Comparison of ENCODE assay signal across 8 mouse cellular contexts in the genomic region with DNA sequence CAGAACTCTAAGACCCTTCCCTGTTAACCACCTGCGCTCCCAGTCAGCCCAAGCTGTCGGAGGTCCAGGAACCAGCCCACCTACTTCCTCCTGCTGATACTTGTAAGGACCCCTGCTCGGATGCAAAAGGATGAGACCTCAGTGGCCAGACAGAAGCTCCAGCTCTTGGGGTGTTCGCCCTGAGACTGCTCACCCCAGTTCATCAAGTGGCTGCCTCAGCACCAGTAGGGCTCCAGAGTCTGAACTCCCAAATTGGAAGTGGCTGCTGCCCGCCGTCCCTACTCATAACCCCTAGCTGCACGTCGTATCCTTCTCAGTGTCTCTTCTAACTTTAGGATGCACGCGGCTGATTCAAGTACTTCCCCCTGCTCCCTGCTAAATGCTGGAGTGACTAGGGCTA. TPM values are rescaled to one million over a fixed set of nuclear protein-coding genes. Genes with fewer than 3 reads are reported as not detected.
A peak's percentile ranks its signal among the peaks of the same experiment; 100 is the strongest.
DNase-seq lines count a peak whose midpoint lies in the region; ATAC-seq and TF ChIP-seq lines count a peak whose summit lies in the region.

No protein-coding gene starts in this region.

- intact Hi-C loops in left cerebral cortex, postnatal 14 days (cut with DNase I) = no loop called here

- peaks cover 33% of the 10 kb centered on the region for H3K27me3 ChIP-seq in kidney, embryonic 16.5 days (ENCODE audit: insufficient read depth, low read length)
- no peaks in the 10 kb centered on the region; the same call in 1 of the 2 replicates for H3K27me3 ChIP-seq in kidney, adult 2 months (replicated peaks; ENCODE audit: control insufficient read depth, insufficient read depth, low read length)
- peaks cover 19% of the 10 kb centered on the region for H3K27me3 ChIP-seq in intestine, embryonic 16.5 days (replicated peaks; ENCODE audit: control insufficient read depth, insufficient read depth, low read length)
- peaks cover 15% of the 10 kb centered on the region for H3K27me3 ChIP-seq in neural tube, embryonic 12.5 days (replicated peaks)

- 4% methylated on average over 10 of the region's 10 CpGs for WGBS in kidney, embryonic 16.5 days
- WGBS in kidney, adult 2 months = 4% methylated on average over 10 of the region's 10 CpGs
- 3% methylated on average over 10 of the region's 10 CpGs for WGBS in intestine, embryonic 16.5 days
- 2% methylated on average over 10 of the region's 10 CpGs for WGBS in neural tube, embryonic 12.5 days

- H3K9me3 ChIP-seq in kidney, embryonic 16.5 days (ENCODE audit: low read length) = no peaks in the 10 kb centered on the region
- H3K9me3 ChIP-seq in intestine, embryonic 16.5 days (ENCODE audit: control insufficient read depth, low read length) = no peaks in the 10 kb centered on the region
- no peaks in the 10 kb centered on the region for H3K9me3 ChIP-seq in neural tube, embryonic 12.5 days

- H3K4me2 ChIP-seq in kidney, embryonic 16.5 days (replicated peaks; ENCODE audit: low read depth, low read length) = peak overlapping the region; percentile 85
- H3K4me2 ChIP-seq in intestine, embryonic 16.5 days (ENCODE audit: low read depth, low read length) = peak overlapping the region; percentile 88
- H3K4me2 ChIP-seq in neural tube, embryonic 12.5 days (replicated peaks) = peak overlapping the region; percentile 73

- H3K27ac ChIP-seq in kidney, embryonic 16.5 days (ENCODE audit: low read length) = no peak overlapping the region
- H3K27ac ChIP-seq in kidney, adult 2 months (ENCODE audit: insufficient read depth, low read depth, low read length) = no peak overlapping the region
- no peak overlapping the region for H3K27ac ChIP-seq in embryonic fibroblast, embryonic 13.5 days (ENCODE audit: insufficient read depth, low read length)
- no peak overlapping the region for H3K27ac ChIP-seq in intestine, embryonic 16.5 days (ENCODE audit: low read length)
- no peak overlapping the region for H3K27ac ChIP-seq in neural tube, embryonic 12.5 days

- H3K4me1 ChIP-seq in kidney, embryonic 16.5 days (ENCODE audit: insufficient read depth, low read length) = no peaks in the 10 kb centered on the region; the same call in none of the 2 replicates
- no peaks in the 10 kb centered on the region for H3K4me1 ChIP-seq in kidney, adult 2 months (ENCODE audit: control insufficient read depth, insufficient read depth, low read length)
- H3K4me1 ChIP-seq in embryonic fibroblast, embryonic 13.5 days (ENCODE audit: control insufficient read depth, insufficient read depth, low read length) = peaks cover 8% of the 10 kb centered on the region; the same call in 1 of the 2 replicates
- H3K4me1 ChIP-seq in intestine, embryonic 16.5 days (ENCODE audit: control insufficient read depth, insufficient read depth, low read length) = 0 out of 2 replicates have a peak, but pooled peaks cover 8% of the 10 kb centered on the region
- H3K4me1 ChIP-seq in neural tube, embryonic 12.5 days = peaks cover 18% of the 10 kb centered on the region; the same call in 1 of the 2 replicates

- peak; percentile 7; the same call in 1 of the 2 replicates for ATAC-seq in kidney, embryonic 16.5 days (ENCODE audit: low FRiP score, low TSS enrichment)
- ATAC-seq in intestine, embryonic 16.5 days = no peak
- ATAC-seq in neural tube, embryonic 12.5 days (ENCODE audit: low FRiP score, low read depth) = peak; percentile 57; the same call in 1 of the 2 replicates

- no peak for TF ChIP-seq CTCF in kidney, adult 2 months (conservative IDR thresholded peaks at IDR 0.05; ENCODE audit: insufficient read depth, insufficient read length, low read depth, low read length)
- TF ChIP-seq CTCF in embryonic fibroblast, embryonic 13.5 days (IDR thresholded peaks at IDR 0.05; ENCODE audit: borderline replicate concordance, insufficient read depth, low read length) = no peak

- H3K9ac ChIP-seq in kidney, embryonic 16.5 days (replicated peaks; ENCODE audit: low read length) = peak overlapping the region; percentile 10
- H3K9ac ChIP-seq in intestine, embryonic 16.5 days (ENCODE audit: low read depth, low read length) = no peak overlapping the region
- H3K9ac ChIP-seq in neural tube, embryonic 12.5 days = peak overlapping the region; percentile 18

- no peak for TF ChIP-seq POLR2A in kidney, adult 2 months (IDR thresholded peaks at IDR 0.05; ENCODE audit: low read depth, low read length)
- TF ChIP-seq POLR2A in embryonic fibroblast, embryonic 13.5 days (IDR thresholded peaks at IDR 0.05; ENCODE audit: low read depth, low read length) = no peak

- H3K36me3 ChIP-seq in kidney, embryonic 16.5 days (ENCODE audit: insufficient read depth, low read length) = no peaks in the 10 kb centered on the region
- H3K36me3 ChIP-seq in kidney, adult 2 months (ENCODE audit: control insufficient read depth, insufficient read depth, low read length) = no peaks in the 10 kb centered on the region
- H3K36me3 ChIP-seq in intestine, embryonic 16.5 days (ENCODE audit: control insufficient read depth, insufficient read depth, low read length) = no peaks in the 10 kb centered on the region
- H3K36me3 ChIP-seq in neural tube, embryonic 12.5 days = no peaks in the 10 kb centered on the region

- peak overlapping the region; percentile 43 for H3K4me3 ChIP-seq in kidney, embryonic 16.5 days (ENCODE audit: low read length)
- H3K4me3 ChIP-seq in kidney, adult 2 months (ENCODE audit: insufficient read depth, low read depth, low read length) = no peak overlapping the region
- peak overlapping the region; percentile 30 for H3K4me3 ChIP-seq in embryonic fibroblast, embryonic 13.5 days (ENCODE audit: insufficient read depth, low read length)
- H3K4me3 ChIP-seq in intestine, embryonic 16.5 days (ENCODE audit: low read length) = peak overlapping the region; percentile 48
- peak overlapping the region; percentile 36 for H3K4me3 ChIP-seq in neural tube, embryonic 12.5 days

- DNase-seq in kidney, adult 2 months = no peak
- DNase-seq in left cerebral cortex, postnatal 14 days (ENCODE audit: low spot score in 2 of 2) = no peak
- no peak for DNase-seq in adrenal gland, adult (ENCODE audit: inconsistent age in 2 of 2, low spot score in 1 of 2)
- no peak for DNase-seq in urinary bladder, postnatal 36 days (ENCODE audit: low spot score in 2 of 2)

RNA-seq across cellular contexts. Expression of a gene that starts 0.6 kb away (rescaled TPM):
- polyA plus RNA-seq in kidney, embryonic 16.5 days (2015; fragmentation: Nextera tagmentation; extraction: Ambion mirVana) = 0.59 and 0.77 TPM in 2 replicates
- not detected in 2 replicates for polyA plus RNA-seq in kidney, adult 2 months (2012; rRNA removed)
- not detected in 2 replicates for polyA plus RNA-seq in embryonic fibroblast, embryonic 13.5 days (2011; ENCODE audit: insufficient read length, low read depth, missing spikeins)
- polyA plus RNA-seq in intestine, embryonic 16.5 days (2015; fragmentation: Nextera tagmentation; extraction: Ambion mirVana) = 0.10 TPM in 2 replicates
- polyA plus RNA-seq in neural tube, embryonic 12.5 days (2016; fragmentation: Nextera tagmentation; extraction: Ambion mirVana) = 7.3 and 8.5 TPM in 2 replicates
- total RNA-seq in left cerebral cortex, postnatal 14 days (2021) = under 1 TPM; 0.44 to 0.47 TPM
